Mouse (Mus musculus) liver, postnatal 0 days (tissue): Measurements from ENCODE around the gene Txlng. TPM values are rescaled to one million over a fixed set of nuclear protein-coding genes. Genes with fewer than 3 reads are reported as not detected.
A peak's percentile ranks its signal among the peaks of the same experiment; 100 is the strongest.
"Not testable (repeated sequence)": the region's sequence is repeated elsewhere in the genome, so short reads cannot be mapped to it uniquely, and the experiment has no call there.

ENCODE experiments used
- ATAC-seq: fragments of 200-750 bp; cut with Nextera tagmentation; 2 replicates; pipeline ENCODE4 v1.8.0; 2017; ENCODE audit warnings: mild to moderate bottlenecking, moderate library complexity
- DNase-seq: peaks from one replicate; pipeline ENCODE4 v3.0.0-alpha.2; 2016
- H3K27ac ChIP-seq: fragments of 300-500 bp; sonication (generic); 2 replicates; pipeline ENCODE4 v1.5.1; 2014; ENCODE audit warnings: antibody characterized with exemption, moderate library complexity, mild to moderate bottlenecking, low read depth
- H3K27me3 ChIP-seq: fragments of 300-500 bp; sonication (generic); 2 replicates; pipeline ENCODE4 v1.6.1; 2014; ENCODE audit warnings: low read length, control low read depth, mixed read lengths; ENCODE audit not compliant: insufficient read depth
- H3K36me3 ChIP-seq: fragments of 300-500 bp; sonication (generic); replicated peaks from 2 replicates; pipeline ENCODE4 v1.6.1; 2014; ENCODE audit warnings: mild to moderate bottlenecking, control low read depth, low read length, moderate library complexity, mixed read lengths; ENCODE audit not compliant: insufficient read depth
- H3K4me1 ChIP-seq: fragments of 300-500 bp; sonication (generic); 2 replicates; pipeline ENCODE4 v1.6.1; 2014; ENCODE audit warnings: antibody characterized with exemption, mild to moderate bottlenecking, control low read depth; ENCODE audit not compliant: insufficient read depth
- H3K4me2 ChIP-seq: fragments of 300-500 bp; sonication (generic); 2 replicates; pipeline ENCODE4 v1.6.1; 2014; ENCODE audit warnings: low read depth, mild to moderate bottlenecking, low read length, moderate library complexity, mixed read lengths
- H3K4me3 ChIP-seq: fragments of 300-500 bp; sonication (generic); 2 replicates; pipeline ENCODE4 v1.5.1; 2014; ENCODE audit warnings: low read depth, low read length
- H3K9ac ChIP-seq: fragments of 300-500 bp; sonication (generic); replicated peaks from 2 replicates; pipeline ENCODE4 v1.6.1; 2014; ENCODE audit warnings: mild to moderate bottlenecking, moderate library complexity
- H3K9me3 ChIP-seq: fragments of 300-500 bp; sonication (generic); 2 replicates; pipeline ENCODE4 v1.6.1; 2016; ENCODE audit warnings: mild to moderate bottlenecking, control low read depth, low read length, mixed read lengths
- CTCF ChIP-seq: sonication (generic); IDR thresholded peaks from 2 replicates; pipeline ENCODE4 v1.5.1; 2016; ENCODE audit warnings: antibody characterized with exemption, low read depth
- EP300 ChIP-seq: IDR thresholded peaks from 2 replicates; pipeline ENCODE4 v1.6.1; 2016; ENCODE audit warnings: antibody characterized with exemption, low read depth, mild to moderate bottlenecking
- WGBS: fragments of 180-500 bp; shearing (Covaris S2); extraction: QIAGEN DNeasy Blood & Tissue Kit; methylation state at CpG from one replicate; pipeline ENCODE4 v1.1.7; 2014; ENCODE audit not compliant: insufficient replicate concordance; 5-methylcytosine and 5-hydroxymethylcytosine counted together
- polyA plus RNA-seq: library from polyadenylated mRNA; unstranded; fragments of >200 nt; fragmentation: Nextera tagmentation; extraction: Ambion mirVana; gene quantifications from 2 replicates; pipeline ENCODE4 v1.2.1, GENCODE M21; 2015

Txlng gene
- polyA plus RNA-seq, 1 experiment from 2014 or later, result 7.4 TPM

- H3K4me3 ChIP-seq, result no peak overlapping the region
- no peak overlapping the region for H3K9ac ChIP-seq
- 79% methylated on average over 3 of the region's 3 CpGs for WGBS
- ATAC-seq, result no peak
- TF ChIP-seq CTCF (no peak), EP300 (no peak)
- no peak overlapping the region for H3K4me2 ChIP-seq
- DNase-seq, result no peak
- H3K36me3 ChIP-seq, result no peaks in the 10 kb centered on the region
- H3K27me3 ChIP-seq, result no peaks in the 10 kb centered on the region
- no peaks in the 10 kb centered on the region for H3K4me1 ChIP-seq
- no peak overlapping the region for H3K27ac ChIP-seq
- no peaks in the 10 kb centered on the region for H3K9me3 ChIP-seq
These were observed 16.3 kb upstream of the Txlng start for GRCm38 (mm10) chrX:162845531-162845930.

DNA sequence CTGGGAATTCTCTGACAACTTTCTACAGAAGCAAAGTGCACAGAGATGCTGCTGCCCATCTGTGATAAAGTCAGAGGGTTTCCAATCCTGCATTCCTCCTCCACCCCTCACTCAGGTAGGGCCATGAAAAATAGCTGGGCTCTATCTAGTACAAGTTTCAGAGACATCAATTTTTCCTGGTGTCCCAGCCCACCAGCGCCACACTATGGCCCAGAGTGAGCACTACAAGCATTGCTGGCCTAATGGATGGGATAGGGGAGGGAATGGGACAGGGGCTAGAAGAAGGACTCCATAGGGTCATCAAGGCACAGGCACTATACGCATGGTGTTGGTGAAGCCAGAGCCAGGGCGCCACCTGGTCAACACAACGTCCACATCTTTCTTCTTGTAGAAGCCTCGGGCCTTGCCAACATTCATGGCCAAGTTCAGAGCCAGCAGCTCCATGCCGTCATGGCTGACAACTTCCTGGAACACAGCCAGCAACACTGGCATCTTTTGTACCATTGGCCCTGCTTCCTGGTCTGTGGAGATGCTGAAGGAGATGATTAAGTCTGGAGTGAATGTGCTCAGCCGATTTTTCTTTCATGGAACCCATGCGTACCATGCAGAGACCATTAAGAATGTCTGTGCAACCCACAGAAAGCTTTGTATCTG, 15.3 kb upstream of the Txlng start:
- WGBS, result 67% methylated on average over 8 of the region's 8 CpGs
- peak; percentile 13 for DNase-seq
- TF ChIP-seq CTCF, result peak; percentile 44
- no peak for TF ChIP-seq EP300

DNA sequence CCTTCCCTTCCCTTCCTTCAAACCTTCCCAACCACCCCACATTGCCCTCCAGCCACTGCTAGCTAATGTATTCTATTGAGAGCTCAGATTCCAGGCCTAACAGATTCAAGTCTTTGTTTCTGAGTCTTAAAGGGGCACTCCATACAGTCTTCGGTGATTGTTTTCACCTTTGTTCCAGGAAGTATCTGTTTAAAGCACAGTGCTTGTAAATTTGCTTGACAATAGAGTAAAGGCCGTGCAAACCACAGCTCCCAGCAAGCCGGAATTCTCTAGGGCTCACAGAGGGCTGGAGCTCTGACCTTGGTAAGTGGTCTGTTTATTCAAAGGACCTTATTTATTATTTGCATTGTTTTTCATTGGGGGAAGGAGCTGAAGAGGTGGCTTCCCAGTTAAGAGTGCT, 2.8 kb upstream of the Txlng start:
- no peaks in the 10 kb centered on the region for H3K27me3 ChIP-seq
- H3K27ac ChIP-seq, result no peak overlapping the region
- no peak overlapping the region for H3K4me2 ChIP-seq
- H3K4me1 ChIP-seq, result no peaks in the 10 kb centered on the region
- no peaks in the 10 kb centered on the region for H3K36me3 ChIP-seq
- H3K9me3 ChIP-seq, result no peaks in the 10 kb centered on the region
- TF ChIP-seq CTCF, result no peak
- ATAC-seq, result no peak
- DNase-seq, result no peak
- WGBS, result 77% methylated on average over 3 of the region's 3 CpGs
- H3K4me3 ChIP-seq, result no peak overlapping the region
- no peak overlapping the region for H3K9ac ChIP-seq

More for the DNA sequence above, 15.3 kb upstream of the Txlng start:
- Histone ChIP-seq H3K36me3 (no peaks in the 10 kb centered on the region), H3K4me3 (no peak overlapping the region), H3K27ac (no peak overlapping the region), H3K27me3 (no peaks in the 10 kb centered on the region), H3K9ac (no peak overlapping the region), H3K9me3 (no peaks in the 10 kb centered on the region), H3K4me2 (no peak overlapping the region), H3K4me1 (no peaks in the 10 kb centered on the region)
- no peak for ATAC-seq

DNA sequence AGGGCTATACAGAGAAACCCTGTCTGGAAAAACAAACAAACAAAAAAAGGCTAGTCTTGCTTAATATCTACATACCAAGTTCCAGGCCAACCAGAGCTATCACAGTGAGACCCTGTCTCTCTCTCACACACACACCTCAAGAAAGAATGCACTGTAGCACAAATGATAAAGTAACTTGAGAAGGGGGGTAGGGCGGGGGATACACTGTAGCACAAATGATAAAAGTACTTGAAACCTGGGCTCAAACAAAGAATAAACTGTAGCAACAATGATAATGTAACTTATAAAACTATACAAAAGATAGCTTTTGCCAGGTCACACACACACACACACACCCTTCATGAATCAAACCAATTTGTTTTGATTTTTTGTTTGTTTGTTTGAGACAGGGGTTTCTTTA, 2.3 kb upstream of the Txlng start:
- H3K4me3 ChIP-seq, result no peak overlapping the region
- H3K36me3 ChIP-seq, result no peaks in the 10 kb centered on the region
- H3K9ac ChIP-seq, result no peak overlapping the region
- H3K9me3 ChIP-seq, result no peaks in the 10 kb centered on the region
- no peaks in the 10 kb centered on the region for H3K4me1 ChIP-seq
- H3K27ac ChIP-seq, result no peak overlapping the region
- no peaks in the 10 kb centered on the region for H3K27me3 ChIP-seq
- ATAC-seq, result no peak
- WGBS, result 67% methylated on average over 1 of the region's 1 CpGs
- no peak for TF ChIP-seq EP300
- TF ChIP-seq CTCF, result no peak
- DNase-seq, result no peak
- H3K4me2 ChIP-seq, result no peak overlapping the region

GRCm38 (mm10) chrX:162831036-162831435, 1.8 kb upstream of the Txlng start:
- Histone ChIP-seq H3K36me3 (no peaks in the 10 kb centered on the region), H3K27me3 (no peaks in the 10 kb centered on the region), H3K27ac (no peak overlapping the region), H3K4me2 (no peak overlapping the region), H3K4me3 (no peak overlapping the region), H3K9me3 (no peaks in the 10 kb centered on the region), H3K9ac (no peak overlapping the region), H3K4me1 (no peaks in the 10 kb centered on the region)
- WGBS, result 29% methylated on average over 1 of the region's 1 CpGs
- TF ChIP-seq EP300 (no peak), CTCF (no peak)
- no peak for ATAC-seq
- DNase-seq, result no peak

- not testable (repeated sequence) for ATAC-seq, H3K4me3 ChIP-seq, H3K9me3 ChIP-seq, H3K9ac ChIP-seq, H3K27me3 ChIP-seq, H3K36me3 ChIP-seq, H3K4me1 ChIP-seq, DNase-seq
- Histone ChIP-seq H3K4me2 (0 out of 2 replicates have a peak overlapping the region, but pooled peaks have one; percentile 63), H3K27ac (0 out of 2 replicates have a peak overlapping the region, but pooled peaks have one; percentile 34)
- 44% methylated on average over 2 of the region's 2 CpGs for WGBS
These were observed 1.1 kb upstream of the Txlng start for GRCm38 (mm10) chrX:162830313-162830712.
